Mouse (Mus musculus) C2C12 (cell line): Measurements from ENCODE around the gene Sh3gl3.

Experiments
- CEBPB ChIP-seq: IDR thresholded peaks from one replicate; pipeline ENCODE4 v1.6.1; 2011; ENCODE audit warnings: low read depth, mild to moderate bottlenecking, control low read depth, moderate library complexity
- CTCF ChIP-seq: IDR thresholded peaks from one replicate; pipeline ENCODE4 v1.5.1; 2011; ENCODE audit not compliant: control insufficient read depth, insufficient read depth, insufficient read length
- FOSL1 ChIP-seq: IDR thresholded peaks from one replicate; pipeline ENCODE4 v1.8.0; 2011; ENCODE audit warnings: mild to moderate bottlenecking, low read length; ENCODE audit not compliant: poor library complexity, insufficient read depth, severe bottlenecking
- MAX ChIP-seq: IDR thresholded peaks from one replicate; pipeline ENCODE4 v1.6.1; 2011; ENCODE audit warnings: mild to moderate bottlenecking, control low read depth
- USF1 ChIP-seq: IDR thresholded peaks from one replicate; pipeline ENCODE4 v1.6.1; 2011; ENCODE audit warnings: low read depth, mild to moderate bottlenecking, control low read depth, moderate library complexity

DNA sequence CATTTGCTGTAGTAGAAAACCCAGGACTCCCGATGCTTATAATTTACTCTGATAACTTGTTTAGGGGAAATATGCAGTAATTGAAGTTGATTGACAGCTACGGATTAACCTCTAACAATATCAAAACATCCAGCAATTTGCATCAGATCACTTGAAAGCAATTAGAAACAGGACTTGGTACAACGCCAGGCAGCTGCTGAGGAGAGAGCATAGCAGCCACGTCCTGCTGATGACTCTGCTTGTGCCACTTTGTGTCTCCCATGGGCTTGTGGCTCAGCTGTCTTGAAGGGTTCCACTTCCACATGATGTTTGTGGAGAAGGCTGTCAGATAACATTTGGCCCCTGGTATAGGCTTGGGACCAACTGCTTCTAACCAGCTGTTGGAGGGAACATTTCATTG, 134.8 kb downstream of the Sh3gl3 start:
- TF ChIP-seq CTCF (no peak), MAX (no peak), CEBPB (no peak), FOSL1 (no peak), USF1 (no peak)
